Mouse (Mus musculus): ENCODE data around the gene Noxred1.

GRCm38 (mm10) chr12:87236882-87237483 lies 1.5 kb downstream of the Noxred1 start:
- TF ChIP-seq POLR2AphosphoS2 (IDR thresholded peaks at IDR 0.05; ENCODE audit: insufficient read length, low read depth), result no peak
- TF ChIP-seq TCF12 (IDR thresholded peaks at IDR 0.05; ENCODE audit: insufficient read depth, poor library complexity, severe bottlenecking), result no peak
- TF ChIP-seq CEBPB (IDR thresholded peaks at IDR 0.05; ENCODE audit: insufficient read depth, poor library complexity, severe bottlenecking), result no peak
- no peak for TF ChIP-seq MYOG (IDR thresholded peaks at IDR 0.05; ENCODE audit: control insufficient read depth in 1 of 3, insufficient read depth in 1 of 3, insufficient read length in 2 of 3, low read depth in 2 of 3)
- no peak for TF ChIP-seq POLR2A (IDR thresholded peaks at IDR 0.05; ENCODE audit: insufficient read length, low read depth)
